Mouse (Mus musculus) bone marrow, adult 2 months (tissue): ENCODE results near the gene Itm2c. TPM values are rescaled to one million over a fixed set of nuclear protein-coding genes. Genes with fewer than 3 reads are reported as not detected.

Experiments
- H3K27ac ChIP-seq: fragments of 200-500 bp; 2 replicates; pipeline ENCODE4 v1.5.1; 2012; ENCODE audit warnings: low read depth, mild to moderate bottlenecking, control low read depth, inconsistent platforms, low read length; ENCODE audit not compliant: control insufficient read depth, poor library complexity, insufficient read depth
- H3K4me1 ChIP-seq: fragments of 200-500 bp; 2 replicates; pipeline ENCODE4 v1.6.1; 2011; ENCODE audit warnings: low read length; ENCODE audit not compliant: control insufficient read depth, insufficient read depth
- H3K4me3 ChIP-seq: fragments of 200-500 bp; replicated peaks from 2 replicates; pipeline ENCODE3; 2011; ENCODE audit warnings: mild to moderate bottlenecking, low read depth, low read length, control low read depth; ENCODE audit not compliant: control insufficient read depth
- CTCF ChIP-seq: fragments of 200-500 bp; IDR thresholded peaks from 2 replicates; pipeline ENCODE4 v1.5.1; 2011; ENCODE audit warnings: low read length, control low read depth; ENCODE audit not compliant: control insufficient read depth, insufficient read depth
- POLR2A ChIP-seq: fragments of 200-500 bp; IDR thresholded peaks from 2 replicates; pipeline ENCODE4 v1.6.1; 2011; ENCODE audit warnings: low read depth, mild to moderate bottlenecking, control low read depth, low read length, borderline replicate concordance; ENCODE audit not compliant: control insufficient read depth
- WGBS: fragments of 180-500 bp; shearing (Covaris S2); methylation state at CpG from one replicate; pipeline ENCODE4 v1.1.7; 2018; 5-methylcytosine and 5-hydroxymethylcytosine counted together
- polyA plus RNA-seq: library from polyadenylated mRNA; stranded (reverse); fragments of >200 nt; gene quantifications from 2 replicates; pipeline ENCODE4 v1.2.4, GENCODE M21; 2011; ENCODE audit warnings: low replicate concordance; ENCODE audit not compliant: missing spikeins, insufficient read depth, insufficient read length

Itm2c gene
- polyA plus RNA-seq, result 10.8 and 17.6 TPM in 2 replicates

GRCm38 (mm10) chr1:85894231-85894747 lies at the start of gene Itm2c:
Itm2c (plus strand) TSS chr1:85894281.
- 2% methylated on average over 35 of the region's 35 CpGs for WGBS
- Histone ChIP-seq H3K4me3 (peak within 1 kb of the TSS; percentile 65), H3K4me1 (no peaks in the 10 kb centered on the region; the same call in 1 of the 2 replicates), H3K27ac (no peak within 1 kb of the TSS)
- TF ChIP-seq CTCF (no peak), POLR2A (peak; percentile 66; the same call in 1 of the 2 replicates)

- Histone ChIP-seq H3K4me3 (no peak overlapping the region), H3K4me1 (peaks cover 6% of the 10 kb centered on the region; the same call in 1 of the 2 replicates), H3K27ac (no peak overlapping the region)
- TF ChIP-seq POLR2A, result no peak
- TF ChIP-seq CTCF, result no peak
- 85% methylated on average over 6 of the region's 6 CpGs for WGBS
Observed at GRCm38 (mm10) chr1:85844981-85845380, 49.1 kb upstream of the Itm2c start.

DNA sequence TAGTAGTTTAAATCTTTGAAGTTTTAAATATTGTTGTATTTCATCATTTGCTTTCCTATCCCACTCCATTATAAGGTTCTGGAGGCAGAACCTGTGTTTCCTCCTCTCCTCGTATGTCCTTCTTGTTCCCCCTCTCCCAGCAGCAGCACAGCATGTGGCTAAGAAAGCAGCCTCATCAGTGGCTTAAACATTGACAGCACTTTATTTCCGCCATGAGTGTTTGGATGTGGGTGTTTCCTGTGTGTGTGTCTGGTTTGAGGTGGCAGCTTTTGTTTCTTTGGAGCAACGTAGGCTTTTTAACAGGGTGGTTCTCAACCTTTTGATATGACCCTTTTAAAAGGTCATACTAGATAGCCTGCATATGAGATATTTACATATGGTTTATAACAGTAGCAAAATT lies 48.6 kb upstream of the Itm2c start:
- Histone ChIP-seq H3K4me3 (no peak overlapping the region), H3K27ac (no peak overlapping the region), H3K4me1 (peaks cover 4% of the 10 kb centered on the region; the same call in 1 of the 2 replicates)
- WGBS, result 86% methylated on average over 3 of the region's 3 CpGs
- TF ChIP-seq CTCF (no peak), POLR2A (no peak)

GRCm38 (mm10) chr1:85849016-85849415 lies 45.1 kb upstream of the Itm2c start:
- Histone ChIP-seq H3K4me1 (no peaks in the 10 kb centered on the region), H3K4me3 (no peak overlapping the region), H3K27ac (no peak overlapping the region)
- 93% methylated on average over 14 of the region's 14 CpGs for WGBS
- TF ChIP-seq POLR2A (no peak), CTCF (no peak)

DNA sequence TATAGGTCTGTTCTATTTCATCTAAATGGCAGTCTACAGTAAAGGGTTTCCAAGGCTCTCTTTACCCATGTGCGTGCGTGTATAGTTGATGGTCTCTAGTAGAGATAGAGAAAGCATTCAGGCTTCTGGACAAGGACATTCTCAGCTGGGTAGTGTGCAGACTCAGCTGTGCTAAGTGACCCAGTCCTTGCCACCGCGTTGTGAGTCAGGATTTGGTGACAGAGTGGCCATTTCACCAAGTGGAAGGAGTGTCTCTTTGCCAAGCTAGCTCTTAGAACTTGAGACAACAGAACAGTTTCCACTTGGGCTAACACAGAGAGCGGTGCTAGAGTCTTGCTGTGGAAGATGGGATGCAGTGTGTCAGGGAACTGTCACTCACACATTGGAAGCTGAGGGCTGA lies 43.2 kb upstream of the Itm2c start:
- H3K4me3 ChIP-seq, result no peak overlapping the region
- WGBS, result 95% methylated on average over 5 of the region's 5 CpGs
- no peak for TF ChIP-seq POLR2A
- TF ChIP-seq CTCF, result no peak
- H3K27ac ChIP-seq, result no peak overlapping the region
- H3K4me1 ChIP-seq, result no peaks in the 10 kb centered on the region

DNA sequence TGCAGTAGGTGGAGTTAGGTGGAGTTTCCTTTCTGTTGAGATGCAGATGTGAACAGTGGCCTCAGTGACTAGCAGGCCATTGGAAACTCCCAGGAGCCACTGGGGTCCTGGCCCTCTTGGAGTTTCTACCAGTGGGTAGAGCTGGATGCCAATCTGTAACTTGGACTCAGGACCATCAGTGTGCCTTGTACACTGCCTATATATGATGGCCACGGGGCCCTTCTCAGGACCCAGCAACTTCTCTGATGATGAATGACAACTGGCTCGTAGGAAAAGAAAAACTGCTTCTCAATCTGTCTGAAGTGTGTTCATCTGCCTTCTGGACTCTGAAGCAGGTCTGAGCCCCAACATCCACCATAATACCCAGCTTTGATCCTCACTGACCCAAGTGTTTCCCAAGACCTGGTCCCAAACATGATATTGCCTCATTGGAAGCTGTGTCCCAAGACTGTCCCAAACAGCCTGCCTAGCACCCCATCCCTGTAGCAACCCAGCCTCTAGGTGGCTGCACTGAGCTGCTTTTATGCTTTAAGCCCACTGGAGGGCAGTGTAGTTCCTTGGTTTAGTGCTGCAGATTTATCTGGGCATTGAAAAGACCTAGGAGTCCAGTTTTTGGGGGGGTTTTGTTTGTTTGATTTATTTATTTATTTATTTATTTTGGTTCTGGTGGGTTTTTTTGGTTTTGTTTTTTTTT lies 40.9 kb upstream of the Itm2c start:
- Histone ChIP-seq H3K27ac (no peak overlapping the region), H3K4me3 (no peak overlapping the region), H3K4me1 (no peaks in the 10 kb centered on the region)
- 66% methylated on average over 2 of the region's 2 CpGs for WGBS
- TF ChIP-seq CTCF, result peak; percentile 93
- no peak for TF ChIP-seq POLR2A

GRCm38 (mm10) chr1:85853865-85854264 lies 40.2 kb upstream of the Itm2c start:
- TF ChIP-seq POLR2A (no peak), CTCF (no peak)

DNA sequence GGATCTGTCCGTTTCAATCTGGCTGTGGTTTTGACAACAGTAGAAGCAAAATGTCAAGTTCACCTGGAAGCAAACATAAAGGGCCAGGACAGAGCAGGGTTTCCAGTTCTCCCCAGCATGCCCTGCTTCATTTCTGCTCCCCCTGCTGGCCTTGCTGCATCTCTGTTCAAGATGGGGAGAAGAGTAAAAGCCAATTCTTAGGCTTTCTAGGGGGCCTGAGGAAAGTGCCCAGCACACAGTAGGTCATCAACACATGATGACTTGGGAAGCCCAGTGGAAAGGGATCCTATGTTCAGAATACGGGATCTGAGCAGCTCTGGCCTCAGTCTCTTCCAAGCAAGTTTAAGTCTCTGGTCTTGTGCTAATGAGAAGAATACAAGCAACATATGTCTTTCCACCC lies 39.6 kb upstream of the Itm2c start:
- H3K27ac ChIP-seq, result no peak overlapping the region
- 76% methylated on average over 2 of the region's 2 CpGs for WGBS
- H3K4me3 ChIP-seq, result no peak overlapping the region
- TF ChIP-seq CTCF, result no peak
- no peak for TF ChIP-seq POLR2A
- H3K4me1 ChIP-seq, result no peaks in the 10 kb centered on the region

More at GRCm38 (mm10) chr1:85853865-85854264, 40.2 kb upstream of the Itm2c start:
- 85% methylated on average over 2 of the region's 2 CpGs for WGBS
- Histone ChIP-seq H3K4me3 (no peak overlapping the region), H3K27ac (no peak overlapping the region), H3K4me1 (no peaks in the 10 kb centered on the region)

DNA sequence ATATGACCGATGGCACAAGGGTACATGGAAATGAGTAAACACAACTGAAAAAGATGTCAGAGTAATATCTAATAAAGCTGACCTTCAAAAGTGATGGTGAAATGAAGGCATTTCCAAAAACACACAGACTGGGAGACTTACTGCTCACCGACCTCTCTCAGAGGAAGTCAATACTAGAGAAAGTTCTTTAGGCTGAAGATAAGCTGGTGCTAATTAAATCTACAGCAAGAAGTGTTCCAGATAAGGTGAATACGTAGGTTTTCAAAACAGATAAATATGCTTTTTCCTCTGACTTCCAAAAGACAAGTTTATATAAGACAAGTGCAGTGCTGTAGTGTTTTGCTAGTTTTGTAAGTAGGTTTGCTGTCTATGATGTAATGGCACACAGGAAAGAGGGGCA lies 37.8 kb upstream of the Itm2c start:
- no peak overlapping the region for H3K27ac ChIP-seq
- TF ChIP-seq CTCF, result no peak
- no peak for TF ChIP-seq POLR2A
- no peak overlapping the region for H3K4me3 ChIP-seq
- H3K4me1 ChIP-seq, result no peaks in the 10 kb centered on the region
- WGBS, result 52% methylated on average over 3 of the region's 3 CpGs
